Mouse (Mus musculus): ENCODE data around the gene Cotl1.

DNA sequence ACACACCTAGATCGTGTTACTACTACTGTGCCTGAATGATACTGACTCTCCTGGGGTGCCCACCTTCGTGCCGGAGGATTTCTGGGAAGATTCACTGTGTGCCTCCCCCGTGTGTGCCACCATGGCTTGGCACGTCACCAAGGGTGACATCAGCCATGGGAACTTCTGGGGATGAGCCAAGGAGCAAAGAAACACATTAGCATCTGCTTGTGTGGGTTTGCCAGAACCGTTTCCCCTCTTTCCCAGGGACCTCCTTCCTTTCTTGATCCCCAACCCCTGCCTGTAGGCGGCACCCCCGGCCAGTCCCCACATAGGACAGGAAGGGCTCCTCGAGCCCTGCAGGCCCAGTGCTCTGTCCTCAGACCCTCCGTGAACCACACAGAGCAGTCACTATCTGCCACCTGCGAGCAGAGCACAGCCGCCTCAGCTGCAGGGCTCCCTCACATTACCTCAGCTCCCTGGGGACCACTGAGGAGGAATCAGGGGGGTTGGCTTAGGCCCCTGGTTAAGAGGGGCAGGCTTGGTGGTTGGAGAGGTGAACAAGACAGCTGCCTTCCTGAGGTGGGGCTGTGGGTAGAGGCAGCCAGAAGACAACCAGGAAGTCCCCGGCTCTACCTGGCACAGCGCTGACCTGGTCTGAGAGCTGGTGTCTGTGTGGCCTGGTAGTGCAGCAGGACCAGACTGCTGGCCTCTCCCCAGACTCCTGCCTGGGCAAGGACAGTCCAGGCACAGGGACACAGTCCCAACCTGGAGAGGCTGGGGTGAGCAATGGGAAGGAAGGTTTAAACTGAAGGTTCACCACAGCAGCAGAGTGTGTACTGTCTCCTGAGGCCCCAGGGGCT, 33.7 kb downstream of the Cotl1 start:
- TF ChIP-seq CEBPB (IDR thresholded peaks at IDR 0.05; ENCODE audit: insufficient read depth, poor library complexity, severe bottlenecking): no peak
- TF ChIP-seq POLR2A (IDR thresholded peaks at IDR 0.05; ENCODE audit: insufficient read length, low read depth): no peak
- no peak for TF ChIP-seq USF1 (IDR thresholded peaks at IDR 0.05; ENCODE audit: low read depth)
- no peak for TF ChIP-seq MAX (IDR thresholded peaks at IDR 0.05; ENCODE audit: low read depth)
- no peak for TF ChIP-seq TCF12 (IDR thresholded peaks at IDR 0.05; ENCODE audit: insufficient read depth, poor library complexity, severe bottlenecking)
- no peak for TF ChIP-seq SRF (IDR thresholded peaks at IDR 0.05; ENCODE audit: control insufficient read depth, insufficient read length, low read depth)
- no peak for TF ChIP-seq POLR2AphosphoS2 (IDR thresholded peaks at IDR 0.05; ENCODE audit: insufficient read length, low read depth)
- no peak for TF ChIP-seq TCF3 (IDR thresholded peaks at IDR 0.05; ENCODE audit: insufficient read length, low read depth)
- no peak for TF ChIP-seq E2F4 (IDR thresholded peaks at IDR 0.05; ENCODE audit: insufficient read depth)
- TF ChIP-seq MYOD1 (IDR thresholded peaks at IDR 0.05; ENCODE audit: control insufficient read depth in 1 of 3, insufficient read length in 2 of 3, low read depth in 2 of 3): no peak
- no peak for TF ChIP-seq MYOG (IDR thresholded peaks at IDR 0.05; ENCODE audit: control insufficient read depth in 1 of 3, insufficient read depth in 1 of 3, insufficient read length in 2 of 3, low read depth in 2 of 3)
- TF ChIP-seq REST (IDR thresholded peaks at IDR 0.05; ENCODE audit: insufficient read depth, insufficient read length): no peak

Measured in myocyte (in vitro differentiated cells).